Mouse (Mus musculus) right cerebral cortex, postnatal 14 days (tissue): ENCODE measurements at regions not wholly inside any gene's neighbourhood (a gene's known extent, or its start where the extent isn't known, plus 50 kb on each side); places are given as distances from the start of the nearest gene placed in this dataset.
"Not testable (repeated sequence)": the region's sequence is repeated elsewhere in the genome, so short reads cannot be mapped to it uniquely, and the experiment has no call there.

Experiments
- DNase-seq: peaks from one replicate; pipeline ENCODE4 v3.0.0; 2022

GRCm38 (mm10) chr9:30662456-30662855, 235.5 kb downstream of the Snx19 start:
- no peak for DNase-seq

GRCm38 (mm10) chr9:30653961-30654360, 227.1 kb downstream of the Snx19 start:
- DNase-seq, result no peak

GRCm38 (mm10) chr9:30653210-30653609, 226.3 kb downstream of the Snx19 start:
- no peak for DNase-seq

- no peak for DNase-seq
Measured at GRCm38 (mm10) chr9:30649392-30650054, 222.6 kb downstream of the Snx19 start.

GRCm38 (mm10) chr9:30633741-30634470, 207.0 kb downstream of the Snx19 start:
- no peak for DNase-seq

GRCm38 (mm10) chr9:30632164-30633146, 205.5 kb downstream of the Snx19 start:
- no peak for DNase-seq

- DNase-seq, result no peak
Measured at GRCm38 (mm10) chr9:30625635-30626034, 198.7 kb downstream of the Snx19 start.

GRCm38 (mm10) chr9:30625090-30625489, 198.2 kb downstream of the Snx19 start:
- DNase-seq, result no peak

GRCm38 (mm10) chr9:30624481-30624880, 197.6 kb downstream of the Snx19 start:
- no peak for DNase-seq

GRCm38 (mm10) chr9:30619325-30619724, 192.4 kb downstream of the Snx19 start:
- DNase-seq, result no peak

GRCm38 (mm10) chr9:30618181-30618580, 191.3 kb downstream of the Snx19 start:
- DNase-seq, result no peak

- no peak for DNase-seq
Measured at GRCm38 (mm10) chr9:30613715-30614114, 186.8 kb downstream of the Snx19 start.

GRCm38 (mm10) chr9:30613003-30613552, 186.2 kb downstream of the Snx19 start:
- no peak for DNase-seq

GRCm38 (mm10) chr9:30610328-30610727, 183.4 kb downstream of the Snx19 start:
- no peak for DNase-seq

GRCm38 (mm10) chr9:30599756-30600155, 172.8 kb downstream of the Snx19 start:
- DNase-seq, result no peak

GRCm38 (mm10) chr9:30597691-30598090, 170.8 kb downstream of the Snx19 start:
- DNase-seq, result no peak

GRCm38 (mm10) chr9:30597092-30597491, 170.2 kb downstream of the Snx19 start:
- not testable (repeated sequence) for DNase-seq

GRCm38 (mm10) chr9:30592601-30593000, 165.7 kb downstream of the Snx19 start:
- DNase-seq, result no peak

- DNase-seq, result no peak
Measured at GRCm38 (mm10) chr9:30591246-30591645, 164.3 kb downstream of the Snx19 start.

GRCm38 (mm10) chr9:30590661-30591179, 163.8 kb downstream of the Snx19 start:
- peak; percentile 25 for DNase-seq

- no peak for DNase-seq
Measured at GRCm38 (mm10) chr9:30581271-30581821, 154.4 kb downstream of the Snx19 start.

GRCm38 (mm10) chr9:30580500-30580899, 153.6 kb downstream of the Snx19 start:
- no peak for DNase-seq
